Mouse (Mus musculus): ENCODE data around the gene Htra2. TPM values are rescaled to one million over a fixed set of nuclear protein-coding genes. Genes with fewer than 3 reads are reported as not detected.
A peak's percentile ranks its signal among the peaks of the same experiment; 100 is the strongest.

Htra2 gene
- total RNA-seq, 2 experiments from 2014 or later: 63.3 to 68.5 TPM

DNA sequence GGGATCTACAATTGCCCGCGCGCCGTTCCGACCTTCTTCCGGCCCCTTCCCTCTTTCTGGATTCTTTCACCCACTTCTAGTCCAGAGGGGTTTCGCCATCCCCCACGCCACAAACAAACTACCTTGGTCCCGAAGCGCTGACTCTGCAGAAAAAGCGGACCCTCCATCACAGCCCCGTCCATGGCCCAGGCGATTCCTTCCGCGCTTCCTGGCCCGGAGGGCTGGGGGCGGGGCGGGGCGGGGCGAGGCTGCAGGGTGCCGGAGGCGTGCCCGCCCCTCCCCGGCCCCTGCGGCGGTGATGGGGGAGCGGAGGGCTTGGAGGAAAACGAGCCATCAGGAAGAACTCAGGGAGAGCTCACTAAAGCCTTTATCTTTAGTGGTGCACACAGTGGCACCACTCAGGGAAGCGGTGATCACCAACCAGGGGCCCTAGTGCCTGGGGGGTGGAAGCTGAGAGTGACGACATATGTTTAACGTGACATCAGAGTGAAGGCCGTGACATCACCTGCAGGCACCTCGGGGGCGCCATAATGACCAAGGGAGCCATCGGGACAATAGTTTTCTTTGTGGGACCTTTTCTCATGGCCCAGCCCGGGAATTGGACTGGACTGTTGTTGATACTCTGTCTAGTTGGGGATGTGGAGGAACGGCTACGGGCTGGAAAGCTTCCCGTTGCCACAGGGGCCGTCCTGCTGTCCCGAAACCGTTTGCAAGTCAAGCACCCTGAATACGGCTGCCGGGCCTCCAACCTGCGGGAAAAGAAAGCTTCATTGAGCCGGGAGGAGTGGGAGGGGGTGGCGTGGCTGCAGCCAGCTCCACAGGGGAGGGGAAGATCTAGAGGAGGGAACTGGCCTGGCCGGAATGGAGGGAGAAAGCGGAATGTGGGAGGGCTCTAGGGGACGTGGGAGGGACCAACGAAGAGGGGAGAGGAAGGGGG is 21.6 kb downstream of the Htra2 start, which contains the start of the genes Dok1 and Loxl3:
Gene Dok1 (minus strand): TSS at position 223 of the 937 bp plus-strand sequence.
Gene Loxl3 (plus strand): TSS at position 925 of the 937 bp plus-strand sequence.
- peak in 1 of 2 experiments; percentile 58 for DNase-seq (ENCODE audit: low spot score in 2 of 2)

DNA sequence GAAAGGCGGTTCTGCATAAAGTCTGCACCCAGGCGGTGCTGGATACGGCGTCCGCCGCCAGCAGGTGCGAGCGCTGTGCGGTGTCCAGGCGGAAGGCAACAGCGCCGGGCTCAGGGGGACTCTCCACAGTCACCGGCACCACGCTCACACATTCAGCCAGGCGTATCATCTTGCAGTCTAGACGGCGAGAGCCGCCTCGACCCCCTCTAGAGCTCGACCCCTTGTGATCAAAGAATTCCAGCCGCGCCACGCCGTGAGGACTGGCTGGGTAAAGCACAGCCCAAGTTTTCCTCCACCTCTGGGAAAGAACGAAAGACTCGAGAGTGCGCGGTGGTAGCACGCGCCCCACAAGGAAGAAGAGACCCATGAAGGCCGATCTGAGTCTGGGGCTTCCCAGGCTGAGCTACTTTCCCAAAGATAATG is 22.3 kb downstream of the Htra2 start:
- DNase-seq (ENCODE audit: low spot score in 2 of 2): no peak

DNA sequence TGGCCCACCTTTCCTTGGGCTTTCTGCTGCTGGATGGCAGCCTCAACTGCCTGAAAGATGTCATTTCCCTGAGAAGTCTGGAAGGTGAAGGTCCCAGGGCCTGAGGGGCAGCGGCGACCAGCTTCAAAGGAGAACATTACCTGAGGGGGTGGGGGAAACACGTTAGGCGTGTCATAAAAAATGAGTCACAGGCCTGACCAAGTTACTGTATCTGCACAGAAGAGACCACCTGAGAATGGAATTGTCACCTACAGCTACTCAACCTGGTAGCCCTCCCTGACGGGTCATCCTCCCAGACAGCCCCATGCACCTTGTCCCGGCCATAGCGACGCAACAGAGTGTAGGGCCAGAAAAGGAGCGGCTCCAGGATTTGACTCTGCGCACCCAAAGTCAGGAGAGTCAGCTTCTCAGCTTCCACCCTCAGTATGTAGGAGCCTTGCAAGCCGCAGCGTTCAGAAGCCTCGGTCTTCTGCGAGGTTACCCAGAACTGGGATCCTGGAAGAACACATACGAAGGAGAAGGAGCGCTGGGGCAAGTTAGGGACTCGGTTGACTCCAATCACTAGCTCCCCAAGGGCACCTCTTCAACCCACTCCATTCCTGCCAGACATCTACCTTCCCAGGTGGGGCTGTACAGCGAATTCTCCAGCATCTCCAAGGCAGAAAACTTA is 23.0 kb downstream of the Htra2 start:
- no peak for DNase-seq (ENCODE audit: low spot score in 2 of 2)

DNA sequence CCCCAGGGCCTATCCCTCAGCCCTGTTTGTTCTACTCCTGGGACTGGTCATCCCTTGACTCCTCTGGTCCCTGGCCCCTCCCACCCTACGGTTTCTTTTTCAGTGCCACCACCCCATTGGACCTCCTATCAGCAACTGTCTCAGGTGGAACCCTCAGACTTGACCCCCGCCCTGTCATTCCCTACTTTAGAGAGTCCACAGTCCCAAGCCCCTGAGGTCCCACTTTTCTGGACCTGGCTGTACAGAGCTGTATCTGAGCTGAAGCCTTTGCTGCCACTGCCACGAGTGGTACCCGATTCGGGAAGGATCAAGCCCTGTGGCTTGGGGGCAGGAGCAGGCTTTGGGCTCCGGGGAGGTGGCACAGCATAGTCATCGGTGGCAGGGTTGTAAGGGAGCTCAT is 24.0 kb downstream of the Htra2 start:
- no peak for DNase-seq (ENCODE audit: low spot score in 2 of 2)

DNA sequence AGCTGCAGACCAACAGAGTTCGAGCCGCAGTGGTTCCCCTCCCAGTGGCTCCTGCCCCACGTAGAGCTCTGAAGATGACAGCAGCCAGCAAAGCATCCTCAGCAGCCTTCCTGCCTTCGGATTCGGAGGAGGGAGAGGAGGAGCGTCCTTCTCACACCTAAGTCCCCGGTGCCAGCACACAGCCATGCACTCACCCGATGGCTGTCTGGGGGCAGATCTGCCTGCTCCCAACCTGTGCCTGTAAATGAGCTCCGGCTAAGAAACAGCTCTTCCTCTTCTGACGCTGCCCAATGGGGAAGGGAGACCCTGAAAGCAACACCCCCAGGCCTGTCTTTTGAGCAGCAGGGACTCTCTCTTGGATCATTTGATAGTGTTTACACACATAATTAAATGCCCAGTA is 25.3 kb downstream of the Htra2 start:
- no peak for DNase-seq (ENCODE audit: low spot score in 2 of 2)

DNA sequence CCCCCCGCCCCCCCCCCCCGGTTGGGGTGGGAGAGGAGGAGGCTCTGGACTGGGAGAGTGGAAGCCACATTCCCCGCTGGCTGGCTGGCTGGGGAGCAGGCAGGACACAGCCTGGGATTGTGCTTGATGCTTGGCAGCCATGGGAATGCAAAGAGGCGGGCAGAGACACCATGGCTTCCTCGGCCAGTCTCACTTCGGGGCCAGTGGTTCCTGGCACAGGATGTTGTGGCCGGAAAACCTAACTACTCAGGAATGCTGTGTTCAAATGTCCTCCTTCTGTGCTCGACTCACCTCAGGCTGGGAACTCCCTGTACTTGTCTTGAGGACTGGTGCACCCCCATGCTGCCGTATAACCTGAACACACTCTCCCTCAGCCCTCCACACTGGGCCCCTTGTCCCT is 27.4 kb downstream of the Htra2 start:
- DNase-seq (ENCODE audit: low spot score in 2 of 2): no peak

DNA sequence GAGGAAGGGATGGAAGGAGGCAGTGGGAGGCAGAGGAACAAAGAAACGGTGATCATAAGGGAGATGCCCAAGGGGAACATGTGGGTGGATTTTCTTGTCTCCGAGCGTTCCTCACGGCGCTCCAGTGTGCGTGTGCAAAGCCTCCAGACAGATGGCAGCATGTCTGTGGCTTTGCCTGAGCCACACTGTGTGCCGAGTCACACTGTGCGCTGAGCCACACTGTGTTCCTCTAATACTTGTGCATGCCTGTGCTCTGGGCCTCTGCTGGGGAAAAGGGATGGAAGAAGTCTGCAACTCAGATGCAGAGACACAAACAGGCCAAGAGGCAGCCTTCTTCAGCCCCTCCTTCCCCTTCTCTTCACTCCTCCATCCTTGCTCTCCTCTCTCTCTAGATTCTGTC is 27.8 kb downstream of the Htra2 start:
- no peak for DNase-seq (ENCODE audit: low spot score in 2 of 2)

DNA sequence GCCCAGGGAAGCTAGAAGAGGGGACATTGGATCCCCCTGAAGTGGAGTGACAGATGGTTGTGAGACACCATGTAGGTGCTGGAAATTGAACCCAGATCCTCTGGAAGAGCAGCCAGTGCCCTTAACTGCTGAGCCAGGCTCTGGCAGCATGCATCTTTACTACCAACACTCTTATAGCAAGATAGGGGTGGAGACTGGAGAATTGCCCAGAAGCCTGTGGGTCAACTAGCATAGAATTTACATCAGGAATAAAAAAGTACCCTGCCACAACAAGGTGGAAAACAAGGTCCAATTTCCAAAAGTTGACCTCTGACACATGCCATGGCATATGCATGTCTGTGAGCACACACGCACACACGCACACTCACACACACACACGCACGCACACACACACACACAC is 29.9 kb downstream of the Htra2 start:
- DNase-seq (ENCODE audit: low spot score in 2 of 2): no peak

DNA sequence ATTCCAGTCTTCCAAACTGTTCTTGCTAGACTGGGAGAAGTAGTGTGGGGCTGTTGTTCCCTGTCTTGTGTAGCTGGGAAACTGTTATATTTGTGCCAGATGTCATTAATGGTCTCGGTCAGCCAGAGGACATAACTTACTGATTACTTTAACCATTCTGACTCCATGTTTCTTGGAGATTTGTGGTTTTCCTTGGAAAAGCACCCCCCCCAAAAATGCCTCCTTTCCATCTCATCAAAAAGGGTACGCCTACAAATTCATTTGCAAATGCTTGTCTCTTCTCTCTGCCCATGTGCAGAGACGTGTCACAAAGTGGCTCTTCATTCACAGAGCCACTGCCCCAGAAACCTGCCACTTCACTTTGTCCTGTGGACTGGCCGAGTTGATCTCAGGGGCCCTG is 30.7 kb downstream of the Htra2 start:
- DNase-seq (ENCODE audit: low spot score in 2 of 2): no peak

DNA sequence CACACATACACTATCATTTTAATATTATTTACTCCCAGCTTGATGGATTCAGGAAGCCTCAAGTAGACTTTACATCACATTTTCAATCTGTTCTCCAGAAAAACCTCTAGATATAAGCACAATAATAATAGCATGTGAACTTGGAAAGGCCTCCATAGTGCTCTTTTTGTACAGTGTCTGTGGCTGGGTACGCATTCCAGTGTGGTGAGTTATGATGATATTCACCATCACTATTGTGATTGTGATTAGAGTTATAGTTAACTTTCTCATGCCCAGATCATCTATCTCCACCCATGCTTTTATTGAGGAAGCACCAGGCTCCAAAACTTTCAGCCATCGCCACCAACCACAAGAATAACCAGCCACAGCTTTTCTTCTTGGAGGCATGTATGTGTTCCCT is 31.3 kb downstream of the Htra2 start:
- DNase-seq (ENCODE audit: low spot score in 2 of 2): no peak

DNA sequence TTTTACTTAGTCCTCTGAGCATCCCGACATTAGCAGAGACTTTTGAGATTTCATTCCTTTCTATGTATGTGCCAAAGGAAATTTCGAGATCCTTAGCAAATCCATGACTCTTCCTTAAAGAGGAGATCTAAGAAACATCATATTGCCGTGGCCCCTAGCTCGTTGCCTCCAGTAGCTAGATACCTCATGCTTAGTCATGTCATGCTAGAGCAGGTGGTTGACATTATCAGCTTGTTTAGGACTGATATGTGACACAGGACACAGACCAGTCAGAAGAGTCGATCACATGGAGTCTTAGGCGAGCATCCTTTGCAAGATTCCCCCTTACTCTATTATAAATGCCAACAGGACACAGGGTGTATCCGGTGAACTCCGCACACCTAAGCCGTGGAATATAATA is 32.1 kb downstream of the Htra2 start:
- no peak for DNase-seq (ENCODE audit: low spot score in 2 of 2)

DNA sequence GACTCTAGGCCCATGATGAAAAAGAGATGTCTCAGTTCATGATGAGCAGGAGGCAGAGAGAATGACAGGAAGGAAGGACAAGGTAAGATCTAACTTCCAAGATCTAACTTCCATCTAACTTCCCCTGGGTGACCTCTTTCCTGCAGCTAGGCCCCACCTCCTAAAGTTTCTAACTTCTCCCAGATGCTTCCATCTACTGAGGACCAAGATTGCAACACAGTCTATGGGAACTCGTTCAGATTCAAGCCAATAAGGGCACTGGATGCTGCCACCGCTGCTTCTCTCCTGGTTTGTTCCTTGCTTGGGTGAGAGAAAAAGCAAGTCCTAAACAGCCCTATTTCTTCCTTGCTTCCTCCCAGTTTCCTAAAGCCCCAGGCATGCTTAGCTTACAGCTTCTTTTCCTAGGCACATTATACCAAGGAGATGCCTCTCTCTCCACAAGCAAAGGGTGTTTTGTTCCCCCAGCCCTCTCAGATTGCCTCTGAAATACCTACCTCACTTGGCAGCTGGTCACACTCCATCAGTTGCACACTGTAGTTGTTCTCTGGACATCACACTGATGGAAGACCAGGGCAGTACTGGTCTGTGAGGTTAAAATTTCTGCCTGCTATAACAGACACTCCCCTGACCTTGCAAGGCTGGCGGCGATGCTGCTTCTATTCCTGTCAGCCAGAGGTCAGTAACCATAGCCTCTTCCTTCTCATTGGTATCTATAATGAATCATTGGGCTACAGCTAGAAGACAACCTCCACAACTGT is 34.1 kb downstream of the Htra2 start:
- DNase-seq (ENCODE audit: low spot score in 2 of 2): no peak

DNA sequence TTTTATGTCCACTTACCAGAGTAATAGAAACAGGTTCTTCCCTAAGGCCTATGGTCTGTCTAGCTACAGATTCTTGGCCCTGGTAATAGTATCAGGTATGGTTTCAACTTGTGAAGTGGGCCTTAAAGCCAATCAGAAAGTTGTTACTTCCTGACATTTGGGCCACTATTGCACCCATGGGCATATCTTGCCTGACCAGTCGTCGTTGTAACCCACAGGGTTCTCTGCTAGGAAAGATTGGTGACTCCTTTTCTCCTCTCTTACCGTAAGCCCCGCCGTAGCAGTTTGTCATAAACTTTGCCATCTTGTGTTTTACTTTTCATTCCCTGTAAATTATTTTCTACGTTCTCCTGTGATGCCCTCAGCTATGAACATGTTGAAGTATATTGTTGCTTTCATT is 35.0 kb downstream of the Htra2 start:
- no peak for DNase-seq (ENCODE audit: low spot score in 2 of 2)

DNA sequence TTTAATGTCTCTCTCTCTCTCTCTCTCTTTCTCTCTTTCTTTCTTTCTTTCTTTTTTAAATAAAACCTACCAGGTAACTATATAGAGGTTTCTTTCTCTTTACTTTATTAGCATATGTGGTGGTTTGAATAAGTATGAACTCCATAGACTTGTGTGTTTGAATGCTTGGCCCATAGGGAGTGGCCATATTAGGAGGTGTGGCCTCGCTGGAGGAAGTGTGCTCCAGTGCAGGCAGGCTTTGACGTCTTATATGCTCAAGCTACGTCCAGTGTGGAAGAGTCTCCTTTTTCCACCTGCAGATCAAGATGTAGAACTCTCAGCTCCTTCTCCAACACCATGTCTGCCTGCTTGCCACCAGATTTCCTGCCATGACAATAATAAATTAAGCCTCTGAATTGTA is 36.0 kb downstream of the Htra2 start:
- no peak for DNase-seq (ENCODE audit: low spot score in 2 of 2)

DNA sequence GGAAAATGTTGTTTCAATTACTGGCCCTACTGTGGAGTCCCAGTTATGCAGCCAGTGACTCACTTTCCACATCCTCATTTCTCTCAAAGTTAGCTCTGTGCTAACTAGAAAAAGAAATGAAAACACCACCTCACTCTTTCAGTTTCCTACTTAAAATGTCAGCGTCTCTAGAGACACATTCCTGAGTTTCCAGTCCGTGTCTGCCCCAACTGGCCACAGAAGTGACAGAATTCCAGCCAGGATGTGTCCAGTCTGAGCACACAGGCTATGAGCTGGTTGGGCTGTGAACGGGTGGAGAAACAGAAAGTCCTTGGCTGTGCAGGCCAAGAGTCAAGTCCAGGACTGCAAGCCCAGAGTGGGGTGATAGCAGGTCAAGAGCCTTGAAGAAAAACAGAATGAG is 37.9 kb downstream of the Htra2 start:
- no peak for DNase-seq (ENCODE audit: low spot score in 2 of 2)

DNA sequence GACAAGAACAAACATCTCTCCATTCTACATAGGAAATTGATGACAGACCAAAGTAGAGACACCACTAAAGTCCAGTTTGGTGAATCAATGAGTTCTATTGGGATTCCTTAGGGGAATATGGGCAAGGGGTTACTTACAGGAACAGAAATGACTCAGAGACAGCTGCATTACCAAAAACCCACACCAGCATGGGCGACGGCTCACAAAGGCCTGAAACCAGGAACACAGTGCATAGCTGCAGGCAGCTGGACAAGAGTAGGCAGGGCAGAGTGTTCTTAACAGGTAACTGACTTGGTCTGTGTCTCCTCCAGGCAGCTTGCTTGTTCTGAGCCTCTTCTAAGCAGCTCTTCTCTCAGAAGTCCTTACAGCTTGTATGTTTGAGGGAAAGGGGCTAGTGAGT is 39.3 kb downstream of the Htra2 start:
- no peak for DNase-seq (ENCODE audit: low spot score in 2 of 2)

DNA sequence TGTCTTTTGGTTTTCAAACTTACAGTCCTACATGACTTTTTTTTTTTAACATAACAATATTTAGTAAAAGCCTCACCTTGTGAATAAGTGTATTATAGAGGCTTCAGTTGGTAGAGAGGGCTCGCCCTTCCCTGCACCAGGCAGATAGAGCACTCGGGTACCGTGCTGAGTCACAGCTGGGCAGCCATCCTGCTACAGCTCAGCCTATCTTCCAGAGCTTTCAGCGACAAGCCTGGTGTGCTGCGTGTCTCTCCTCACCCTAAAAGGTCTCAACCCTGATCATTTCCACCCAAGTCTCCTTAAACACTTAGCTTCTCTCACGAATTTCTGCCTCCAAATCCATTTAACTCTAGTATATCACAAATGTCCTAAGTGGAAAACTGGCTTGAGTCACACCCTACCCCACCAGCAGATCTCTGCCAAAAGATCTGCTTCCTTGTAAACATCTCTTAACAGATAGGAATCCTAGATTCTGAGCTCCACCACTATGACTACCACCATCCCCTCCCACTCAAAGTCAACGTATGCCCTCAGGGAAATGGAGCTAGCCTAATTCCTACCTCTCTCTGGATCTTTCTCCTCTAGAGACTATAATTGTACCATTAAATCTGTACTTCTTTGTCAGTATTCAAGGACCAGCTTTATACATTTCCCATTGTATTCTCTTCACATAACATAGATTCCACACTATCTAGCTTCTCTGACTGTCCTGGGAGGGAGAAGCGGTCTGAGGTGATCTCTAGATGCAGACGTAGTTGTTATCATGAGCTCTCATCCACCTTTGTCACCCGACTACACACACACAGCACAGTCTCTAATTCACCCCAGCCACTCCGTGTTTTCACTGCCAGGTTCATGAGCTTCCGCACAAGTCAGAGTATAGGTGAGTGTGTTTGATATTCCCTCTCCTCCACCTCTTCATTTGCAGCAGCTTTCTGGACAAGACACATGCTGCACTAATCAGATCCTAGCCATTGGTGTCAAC is 40.3 kb downstream of the Htra2 start:
- DNase-seq (ENCODE audit: low spot score in 2 of 2): no peak

DNA sequence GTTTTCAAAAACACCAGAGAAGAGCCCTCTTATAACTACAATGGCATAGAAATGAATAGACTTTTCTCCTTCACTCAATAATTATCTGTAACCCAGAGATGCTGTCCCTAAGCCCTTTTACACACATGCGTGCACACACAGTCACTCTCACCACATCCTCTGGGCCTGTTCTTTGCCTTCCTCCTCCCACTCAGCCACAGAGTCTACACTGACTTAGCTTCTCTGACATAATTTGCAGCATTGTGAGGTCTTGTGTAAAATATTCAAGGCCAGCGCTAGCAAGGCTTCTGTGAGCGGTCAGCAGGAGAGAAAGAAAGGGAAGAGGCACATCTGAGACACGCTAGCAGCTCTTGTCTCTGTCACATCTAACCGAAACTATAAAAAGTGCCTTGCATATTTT is 41.6 kb downstream of the Htra2 start:
- no peak for DNase-seq (ENCODE audit: low spot score in 2 of 2)

DNA sequence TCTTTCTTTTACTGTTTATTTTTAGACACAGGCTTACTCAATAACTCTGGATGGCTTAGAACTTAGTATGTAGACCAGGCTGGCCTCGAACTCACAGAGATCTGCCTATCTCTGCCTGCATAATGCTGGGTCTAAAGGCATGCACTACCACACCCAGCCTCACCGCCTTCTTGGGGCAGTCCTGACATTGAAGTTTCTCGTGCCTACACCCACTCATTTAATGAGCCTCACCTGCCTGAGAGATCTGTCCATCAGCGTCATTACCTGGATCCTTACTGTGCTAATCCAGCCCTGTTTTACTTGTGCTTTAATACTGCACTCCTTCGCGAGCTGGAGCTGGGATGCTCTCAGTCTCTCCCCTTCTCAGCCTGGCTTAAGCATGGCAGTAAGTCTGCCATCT is 43.3 kb downstream of the Htra2 start:
- no peak for DNase-seq (ENCODE audit: low spot score in 2 of 2)

DNA sequence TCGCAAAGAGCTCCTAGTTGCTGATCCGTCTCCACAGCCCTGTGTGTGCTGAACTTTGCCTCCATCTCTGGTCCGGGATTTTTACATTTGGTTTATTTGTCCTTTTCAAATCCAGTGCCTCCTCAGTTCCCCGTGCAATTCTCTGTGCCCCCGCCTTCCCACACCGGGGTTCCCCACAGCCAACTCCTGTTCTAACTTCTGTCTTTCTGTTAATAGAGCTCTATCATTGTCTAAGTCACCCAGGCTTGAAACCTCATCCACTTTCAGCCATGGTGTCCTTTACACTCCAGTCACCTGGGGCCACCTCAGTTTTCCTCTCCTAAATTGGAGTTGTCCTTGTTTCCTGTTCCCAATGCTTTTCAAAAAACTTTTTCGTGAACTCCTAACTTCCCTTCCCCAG is 43.8 kb downstream of the Htra2 start:
- DNase-seq (ENCODE audit: low spot score in 2 of 2): no peak

DNA sequence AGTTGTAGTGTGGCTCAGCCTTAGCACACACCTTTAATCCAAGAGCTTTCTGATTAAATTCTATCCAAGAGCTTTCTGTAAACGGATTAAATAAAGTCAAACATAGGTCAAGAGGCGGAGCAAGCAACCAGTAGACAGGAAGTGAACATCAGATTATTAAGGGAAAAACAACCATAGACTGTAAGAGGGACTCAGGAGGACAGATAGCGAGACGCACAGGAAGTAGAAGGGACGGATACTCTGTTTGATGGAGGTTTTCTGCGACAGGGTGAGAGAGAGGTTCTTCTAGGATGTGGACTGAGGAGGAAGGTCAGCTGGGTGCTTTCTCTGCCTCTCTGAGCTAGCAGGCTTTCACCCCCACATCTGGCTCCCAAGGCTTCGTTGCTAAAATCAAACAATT is 45.1 kb downstream of the Htra2 start:
- no peak for DNase-seq (ENCODE audit: low spot score in 2 of 2)

All from adrenal gland, postnatal 4 days (tissue).